Mouse (Mus musculus): ENCODE data around the gene C1qtnf6. TPM values are rescaled to one million over a fixed set of nuclear protein-coding genes. Genes with fewer than 3 reads are reported as not detected.

Gene C1qtnf6
- polyA plus RNA-seq, 1 experiment from 2014 or later = 40.7 TPM

GRCm38 (mm10) chr15:78544561-78545001 is 13.4 kb upstream of the C1qtnf6 start, which contains the start of gene Sstr3:
Gene Sstr3 (minus strand): TSS chr15:78544685.
- Histone ChIP-seq H3K9me3 (ENCODE audit: low read depth, low read length) (no peaks in the 10 kb centered on the region), H3K4me1 (ENCODE audit: insufficient read depth) (peaks cover 6% of the 10 kb centered on the region; the same call in 1 of the 2 replicates), H3K36me3 (ENCODE audit: insufficient read depth) (no peaks in the 10 kb centered on the region), H3K9ac (no peak within 1 kb of the TSS), H3K4me3 (ENCODE audit: low read depth, low read length) (no peak within 1 kb of the TSS), H3K4me2 (no peak within 1 kb of the TSS), H3K27ac (ENCODE audit: low read depth) (no peak within 1 kb of the TSS), H3K27me3 (ENCODE audit: insufficient read depth, low read length) (no peaks in the 10 kb centered on the region; the same call in 1 of the 2 replicates)
- WGBS = 5% methylated on average over 14 of the region's 14 CpGs
- ATAC-seq (ENCODE audit: insufficient read depth) (no peak), DNase-seq (no peak)
- TF ChIP-seq CTCF (IDR thresholded peaks at IDR 0.05; ENCODE audit: low read depth) = no peak

DNA sequence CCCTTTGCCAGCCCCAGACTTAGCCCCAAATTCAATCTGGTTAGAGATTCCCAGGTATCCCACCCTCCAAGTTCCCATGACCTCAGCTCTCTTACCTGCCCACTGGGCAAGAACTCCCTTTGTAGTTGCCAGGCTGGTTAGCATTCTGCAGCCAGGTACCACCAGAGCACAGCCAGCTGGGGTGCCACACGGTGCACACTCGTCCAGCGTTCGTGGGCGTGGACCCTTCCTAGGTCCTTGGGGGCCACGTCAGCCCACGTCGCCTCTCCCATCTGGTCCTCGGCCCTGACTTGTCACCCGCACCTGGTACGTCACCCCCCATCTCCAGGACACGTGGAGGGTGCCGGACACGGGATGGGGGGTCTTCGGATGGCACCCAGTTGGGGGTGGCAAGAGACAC is 12.8 kb upstream of the C1qtnf6 start:
- H3K4me2 ChIP-seq = no peak overlapping the region
- no peak for ATAC-seq (ENCODE audit: insufficient read depth)
- WGBS = 59% methylated on average over 15 of the region's 15 CpGs

GRCm38 (mm10) chr15:78542767-78543303 is 11.6 kb upstream of the C1qtnf6 start:
- DNase-seq (no peak), ATAC-seq (ENCODE audit: insufficient read depth) (no peak)
- no peak overlapping the region for H3K9ac ChIP-seq
- no peak for TF ChIP-seq CTCF (IDR thresholded peaks at IDR 0.05; ENCODE audit: low read depth)
- peaks cover 6% of the 10 kb centered on the region; the same call in 1 of the 2 replicates for H3K4me1 ChIP-seq (ENCODE audit: insufficient read depth)
- H3K9me3 ChIP-seq (ENCODE audit: low read depth, low read length) = no peaks in the 10 kb centered on the region
- H3K27ac ChIP-seq (ENCODE audit: low read depth) = no peak overlapping the region
- no peaks in the 10 kb centered on the region; the same call in 1 of the 2 replicates for H3K27me3 ChIP-seq (ENCODE audit: insufficient read depth, low read length)
- H3K4me2 ChIP-seq = no peak overlapping the region
- no peak overlapping the region for H3K4me3 ChIP-seq (ENCODE audit: low read depth, low read length)
- 50% methylated on average over 7 of the region's 7 CpGs for WGBS
- no peaks in the 10 kb centered on the region for H3K36me3 ChIP-seq (ENCODE audit: insufficient read depth)

More for the DNA sequence above, 12.8 kb upstream of the C1qtnf6 start:
- no peak for DNase-seq
- Histone ChIP-seq H3K36me3 (ENCODE audit: insufficient read depth) (no peaks in the 10 kb centered on the region), H3K9me3 (ENCODE audit: low read depth, low read length) (no peaks in the 10 kb centered on the region), H3K4me3 (ENCODE audit: low read depth, low read length) (no peak overlapping the region), H3K4me1 (ENCODE audit: insufficient read depth) (peaks cover 6% of the 10 kb centered on the region; the same call in 1 of the 2 replicates), H3K27me3 (ENCODE audit: insufficient read depth, low read length) (no peaks in the 10 kb centered on the region; the same call in 1 of the 2 replicates), H3K9ac (no peak overlapping the region), H3K27ac (ENCODE audit: low read depth) (no peak overlapping the region)
- no peak for TF ChIP-seq CTCF (IDR thresholded peaks at IDR 0.05; ENCODE audit: low read depth)

- H3K4me3 ChIP-seq (ENCODE audit: low read depth, low read length) = no peak overlapping the region
- WGBS = 56% methylated on average over 3 of the region's 3 CpGs
- no peak overlapping the region for H3K9ac ChIP-seq
- no peaks in the 10 kb centered on the region for H3K9me3 ChIP-seq (ENCODE audit: low read depth, low read length)
- DNase-seq (no peak), ATAC-seq (ENCODE audit: insufficient read depth) (no peak)
- no peaks in the 10 kb centered on the region for H3K36me3 ChIP-seq (ENCODE audit: insufficient read depth)
- peaks cover 6% of the 10 kb centered on the region; the same call in 1 of the 2 replicates for H3K4me1 ChIP-seq (ENCODE audit: insufficient read depth)
- H3K4me2 ChIP-seq = no peak overlapping the region
- no peaks in the 10 kb centered on the region; the same call in 1 of the 2 replicates for H3K27me3 ChIP-seq (ENCODE audit: insufficient read depth, low read length)
- no peak for TF ChIP-seq CTCF (IDR thresholded peaks at IDR 0.05; ENCODE audit: low read depth)
- no peak overlapping the region for H3K27ac ChIP-seq (ENCODE audit: low read depth)
These were observed 11.0 kb upstream of the C1qtnf6 start for GRCm38 (mm10) chr15:78542098-78542766.

DNA sequence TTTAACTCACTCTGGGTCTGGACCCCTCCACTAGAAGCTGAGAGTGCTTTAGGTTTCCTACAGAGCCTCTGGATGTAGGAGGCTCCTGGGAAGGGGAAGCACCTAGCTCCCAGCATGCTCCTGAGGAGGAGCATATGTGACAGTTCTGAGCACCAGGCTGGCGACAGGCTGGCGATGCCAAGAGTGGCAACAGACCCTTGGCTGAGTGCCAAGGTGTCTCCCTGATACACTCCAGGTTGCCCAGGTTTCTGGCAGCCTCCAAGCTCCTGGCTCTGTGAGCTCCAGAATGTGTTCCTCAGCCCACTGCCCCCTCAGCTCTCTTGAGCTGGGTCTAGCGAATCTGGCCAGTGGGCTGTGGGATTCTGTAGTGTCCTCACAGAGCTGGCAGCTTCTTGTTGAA is 10.4 kb upstream of the C1qtnf6 start:
- peak; percentile 52 for DNase-seq
- Histone ChIP-seq H3K9ac (no peak overlapping the region), H3K9me3 (ENCODE audit: low read depth, low read length) (no peaks in the 10 kb centered on the region), H3K36me3 (ENCODE audit: insufficient read depth) (no peaks in the 10 kb centered on the region), H3K4me3 (ENCODE audit: low read depth, low read length) (no peak overlapping the region), H3K27ac (ENCODE audit: low read depth) (peak overlapping the region; percentile 8; the same call in 1 of the 2 replicates), H3K4me1 (ENCODE audit: insufficient read depth) (peaks cover 6% of the 10 kb centered on the region; the same call in 1 of the 2 replicates), H3K4me2 (no peak overlapping the region), H3K27me3 (ENCODE audit: insufficient read depth, low read length) (no peaks in the 10 kb centered on the region; the same call in 1 of the 2 replicates)
- WGBS = 23% methylated on average over 3 of the region's 3 CpGs
- no peak for ATAC-seq (ENCODE audit: insufficient read depth)
- TF ChIP-seq CTCF (IDR thresholded peaks at IDR 0.05; ENCODE audit: low read depth) = no peak

- no peaks in the 10 kb centered on the region for H3K36me3 ChIP-seq (ENCODE audit: insufficient read depth)
- H3K4me2 ChIP-seq = no peak overlapping the region
- H3K9ac ChIP-seq = no peak overlapping the region
- no peak for DNase-seq
- WGBS = 51% methylated on average over 3 of the region's 3 CpGs
- no peak for ATAC-seq (ENCODE audit: insufficient read depth)
- H3K27ac ChIP-seq (ENCODE audit: low read depth) = no peak overlapping the region
- H3K27me3 ChIP-seq (ENCODE audit: insufficient read depth, low read length) = no peaks in the 10 kb centered on the region; the same call in 1 of the 2 replicates
- peaks cover 6% of the 10 kb centered on the region; the same call in 1 of the 2 replicates for H3K4me1 ChIP-seq (ENCODE audit: insufficient read depth)
- no peak overlapping the region for H3K4me3 ChIP-seq (ENCODE audit: low read depth, low read length)
- TF ChIP-seq CTCF (IDR thresholded peaks at IDR 0.05; ENCODE audit: low read depth) = no peak
- no peaks in the 10 kb centered on the region for H3K9me3 ChIP-seq (ENCODE audit: low read depth, low read length)
These were observed 9.8 kb upstream of the C1qtnf6 start for GRCm38 (mm10) chr15:78541036-78541435.

- WGBS = 46% methylated on average over 10 of the region's 10 CpGs
- no peak for DNase-seq
- H3K27me3 ChIP-seq (ENCODE audit: insufficient read depth, low read length) = no peaks in the 10 kb centered on the region; the same call in 1 of the 2 replicates
- peaks cover 5% of the 10 kb centered on the region; the same call in 1 of the 2 replicates for H3K4me1 ChIP-seq (ENCODE audit: insufficient read depth)
- H3K36me3 ChIP-seq (ENCODE audit: insufficient read depth) = no peaks in the 10 kb centered on the region
- no peak for TF ChIP-seq CTCF (IDR thresholded peaks at IDR 0.05; ENCODE audit: low read depth)
- no peaks in the 10 kb centered on the region for H3K9me3 ChIP-seq (ENCODE audit: low read depth, low read length)
- H3K4me2 ChIP-seq = no peak overlapping the region
- H3K27ac ChIP-seq (ENCODE audit: low read depth) = no peak overlapping the region
- no peak overlapping the region for H3K9ac ChIP-seq
- no peak overlapping the region for H3K4me3 ChIP-seq (ENCODE audit: low read depth, low read length)
- no peak for ATAC-seq (ENCODE audit: insufficient read depth)
These were observed 4.7 kb upstream of the C1qtnf6 start for GRCm38 (mm10) chr15:78535723-78536421.

Data from lung, embryonic 14.5 days (tissue).